8 mouse cellular contexts compared by ENCODE assay signal in the genomic region with DNA sequence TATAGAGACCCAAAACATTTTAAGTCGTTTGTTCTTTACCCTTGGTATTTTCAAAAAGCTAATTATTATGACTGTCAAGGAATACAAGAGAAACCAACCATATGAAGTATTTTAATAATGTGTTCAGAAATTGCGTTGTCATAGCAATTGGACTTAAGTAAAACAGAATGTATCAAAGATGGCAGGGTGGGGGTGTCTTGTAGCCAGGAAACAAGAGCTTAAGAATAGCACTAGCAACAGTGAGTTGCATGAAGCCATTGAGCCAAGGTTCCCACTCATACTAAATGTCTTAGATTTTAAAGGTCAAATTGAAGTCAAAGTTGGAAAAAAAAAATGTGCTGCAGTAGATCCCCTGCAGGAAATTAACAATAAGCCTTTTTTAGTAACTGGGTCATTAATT. TPM values are rescaled to one million over a fixed set of nuclear protein-coding genes. Genes with fewer than 3 reads are reported as not detected.
DNase-seq lines count a peak whose midpoint lies in the region; ATAC-seq and TF ChIP-seq lines count a peak whose summit lies in the region.

No protein-coding gene starts in this region.

- intact Hi-C loops in left cerebral cortex, adult 2 months (cut with DNase I): loop anchor here (5.0 kb wide), 1 partner anchor 155 kb away; the partner anchor contains the start of gene Zer1

- H3K36me3 ChIP-seq in embryonic facial prominence, embryonic 13.5 days: peaks cover 14% of the 10 kb centered on the region; the same call in 1 of the 2 replicates
- H3K36me3 ChIP-seq in intestine, embryonic 14.5 days (ENCODE audit: control insufficient read depth, insufficient read depth, low read length): peaks cover 14% of the 10 kb centered on the region; the same call in 1 of the 2 replicates

- peak overlapping the region; percentile 70 for H3K27ac ChIP-seq in left cerebral cortex, adult 2 months
- no peak overlapping the region for H3K27ac ChIP-seq in embryonic facial prominence, embryonic 13.5 days
- H3K27ac ChIP-seq in intestine, embryonic 14.5 days (ENCODE audit: low read depth): no peak overlapping the region

- H3K4me1 ChIP-seq in embryonic facial prominence, embryonic 13.5 days: peaks cover 44% of the 10 kb centered on the region
- peaks cover 36% of the 10 kb centered on the region for H3K4me1 ChIP-seq in intestine, embryonic 14.5 days (replicated peaks; ENCODE audit: control insufficient read depth, insufficient read depth, low read length)

- H3K27me3 ChIP-seq in embryonic facial prominence, embryonic 13.5 days: no peaks in the 10 kb centered on the region
- no peaks in the 10 kb centered on the region for H3K27me3 ChIP-seq in intestine, embryonic 14.5 days (replicated peaks; ENCODE audit: control insufficient read depth, insufficient read depth, low read length)

- H3K4me3 ChIP-seq in left cerebral cortex, adult 2 months: peak overlapping the region; percentile 96
- peak overlapping the region; percentile 93 for H3K4me3 ChIP-seq in embryonic facial prominence, embryonic 13.5 days
- H3K4me3 ChIP-seq in intestine, embryonic 14.5 days (ENCODE audit: low read depth, low read length): peak overlapping the region; percentile 78

- no peak for TF ChIP-seq CTCF in left cerebral cortex, adult 2 months (IDR thresholded peaks at IDR 0.05)

- 67% methylated on average over 2 of the region's 2 CpGs for WGBS in embryonic facial prominence, embryonic 13.5 days
- 73% methylated on average over 2 of the region's 2 CpGs for WGBS in intestine, embryonic 14.5 days

- DNase-seq in left cerebral cortex, adult 2 months (ENCODE audit: extremely low spot score in 1 of 2, low spot score in 2 of 2): no peak
- DNase-seq in left cerebral cortex, adult 18-20 months (ENCODE audit: low spot score in 2 of 2): no peak
- DNase-seq in intestine, embryonic 14.5 days (ENCODE audit: low spot score): no peak
- DNase-seq in naive thymus-derived CD4-positive, alpha-beta T cell, adult 2 months (ENCODE audit: low read depth): peak; percentile 28
- DNase-seq in layer of hippocampus, adult 8-10 months (ENCODE audit: low spot score in 2 of 2): no peak
- DNase-seq in spleen, postnatal 4 days (ENCODE audit: low spot score in 2 of 2): no peak
- DNase-seq in ovary, postnatal 10 days (ENCODE audit: low spot score): no peak

- peak overlapping the region; percentile 67 for H3K4me2 ChIP-seq in embryonic facial prominence, embryonic 13.5 days
- peak overlapping the region; percentile 67 for H3K4me2 ChIP-seq in intestine, embryonic 14.5 days (ENCODE audit: low read length)

- H3K9me3 ChIP-seq in embryonic facial prominence, embryonic 13.5 days: no peaks in the 10 kb centered on the region
- no peaks in the 10 kb centered on the region for H3K9me3 ChIP-seq in intestine, embryonic 14.5 days (ENCODE audit: control insufficient read depth, low read length)

- H3K9ac ChIP-seq in embryonic facial prominence, embryonic 13.5 days: peak overlapping the region; percentile 96
- H3K9ac ChIP-seq in intestine, embryonic 14.5 days (ENCODE audit: low read length): peak overlapping the region; percentile 97

- ATAC-seq in embryonic facial prominence, embryonic 13.5 days (ENCODE audit: insufficient number of reproducible peaks, insufficient read depth, low FRiP score, low TSS enrichment, low read depth): no peak
- ATAC-seq in intestine, embryonic 14.5 days (replicated peaks; ENCODE audit: low FRiP score, low TSS enrichment, low read depth): no peak

RNA-seq across cellular contexts. Expression of gene Sptan1, which starts 1.5 kb away (rescaled TPM):
- total RNA-seq in left cerebral cortex, adult 2 months (2021): 100 to 1,000 TPM; 878 to 928 TPM
- 100 to 1,000 TPM; 825 to 827 TPM for total RNA-seq in left cerebral cortex, adult 18-20 months (2021)
- 74.3 and 78.3 TPM in 2 replicates for polyA plus RNA-seq in embryonic facial prominence, embryonic 13.5 days (2015; fragmentation: Nextera tagmentation; extraction: Ambion mirVana)
- 131 and 141 TPM in 2 replicates for polyA plus RNA-seq in intestine, embryonic 14.5 days (2014; fragmentation: Nextera tagmentation; extraction: Ambion mirVana)
- 100 to 1,000 TPM; 744 to 871 (median 808) TPM for total RNA-seq in layer of hippocampus, adult 8-10 months (2022)

RNA-seq across cellular contexts. Expression of gene Gle1, which starts 31.6 kb away (rescaled TPM):
- total RNA-seq in left cerebral cortex, adult 2 months (2021): 10 to 100 TPM; 46.5 to 48.1 TPM
- 10 to 100 TPM; 44.0 to 49.5 TPM for total RNA-seq in left cerebral cortex, adult 18-20 months (2021)
- polyA plus RNA-seq in embryonic facial prominence, embryonic 13.5 days (2015; fragmentation: Nextera tagmentation; extraction: Ambion mirVana): 70.1 and 76.8 TPM in 2 replicates
- 52.4 and 57.6 TPM in 2 replicates for polyA plus RNA-seq in intestine, embryonic 14.5 days (2014; fragmentation: Nextera tagmentation; extraction: Ambion mirVana)
- 10 to 100 TPM; 42.5 to 49.2 (median 44.9) TPM for total RNA-seq in layer of hippocampus, adult 8-10 months (2022)
